Mouse (Mus musculus): ENCODE measurements around the gene St3gal4.

St3gal4 gene

DNA sequence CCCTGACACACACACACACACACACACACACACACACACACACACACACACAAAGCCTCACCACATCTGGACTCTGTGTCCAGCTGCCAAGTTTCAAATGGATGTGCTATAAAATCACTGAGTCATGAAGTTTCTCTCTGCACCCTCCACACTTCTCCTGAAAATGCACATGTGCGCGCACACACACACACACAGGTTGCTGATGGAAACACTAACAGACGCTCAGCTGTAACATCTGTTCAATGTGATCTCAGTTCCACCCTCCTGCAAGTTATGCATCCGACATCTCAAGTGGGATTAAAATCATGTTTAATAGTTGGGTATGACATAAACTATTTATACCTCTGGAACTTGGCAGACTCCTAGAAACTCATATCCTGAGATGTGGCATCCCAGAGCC, 115.0 kb downstream of the St3gal4 start:
- DNase-seq (ENCODE audit: low spot score): no peak

DNA sequence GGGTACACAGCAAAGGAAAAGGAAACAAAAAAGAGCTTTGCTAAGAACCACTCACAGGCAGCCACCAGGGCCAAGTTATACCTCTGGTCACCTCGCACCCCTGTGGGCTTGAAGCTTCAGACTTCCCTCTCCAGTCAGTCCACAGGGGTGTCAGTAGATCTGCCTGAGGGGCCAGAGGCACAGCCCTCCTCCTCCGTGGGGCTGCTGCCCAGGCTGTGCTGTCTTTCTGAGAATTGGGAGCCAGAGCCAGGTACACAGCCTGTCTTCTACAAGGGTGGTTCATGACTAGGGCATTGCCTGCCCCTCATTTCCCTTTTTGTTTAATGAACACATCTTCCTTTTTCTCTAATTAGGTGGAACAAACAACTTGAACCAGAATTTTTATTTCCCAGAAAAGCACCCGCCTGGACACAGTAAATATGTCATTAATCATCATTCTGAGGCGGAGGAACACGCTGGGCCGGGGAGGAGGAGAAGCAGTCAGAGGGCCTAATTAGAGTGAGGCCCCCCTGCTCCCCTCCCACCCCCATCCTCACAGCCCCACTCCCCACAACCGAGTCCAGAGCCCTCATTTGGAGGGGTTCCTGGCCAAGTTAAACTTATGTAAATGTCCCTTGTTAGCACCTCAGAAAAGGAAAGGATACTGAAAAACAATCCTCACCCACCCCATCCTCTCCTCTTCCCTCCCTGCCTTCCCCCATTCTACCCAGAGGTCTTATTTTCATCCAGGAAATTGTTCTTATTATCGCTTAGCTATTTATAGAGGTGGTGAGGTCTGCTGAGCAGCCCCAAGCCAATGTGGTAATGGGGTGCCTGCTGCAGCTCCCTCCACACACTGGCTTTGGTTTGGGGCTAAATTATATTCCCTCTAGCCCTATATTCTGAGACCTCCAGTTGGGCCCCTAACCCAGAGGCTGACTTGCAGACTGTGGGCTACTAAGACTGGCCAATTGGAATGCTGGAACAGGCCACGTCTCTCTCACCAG, 120.9 kb downstream of the St3gal4 start:
- DNase-seq (ENCODE audit: low spot score): no peak

Data from urinary bladder, postnatal 14 days (tissue).